Mouse (Mus musculus) limb, embryonic 13.5 days (tissue): ENCODE measurements around the gene Zbtb38. TPM values are rescaled to one million over a fixed set of nuclear protein-coding genes. Genes with fewer than 3 reads are reported as not detected.

Source experiments
- ATAC-seq: fragments of 200-750 bp; cut with Nextera tagmentation; 2 replicates; pipeline ENCODE4 v1.8.0; 2017; ENCODE audit warnings: low read depth, moderate number of reproducible peaks, moderate TSS enrichment; ENCODE audit not compliant: low FRiP score
- H3K27ac ChIP-seq: fragments of 300-500 bp; sonication (generic); 2 replicates; pipeline ENCODE4 v1.5.1; 2015; ENCODE audit warnings: inconsistent platforms, mild to moderate bottlenecking, moderate library complexity
- H3K27me3 ChIP-seq: fragments of 300-500 bp; sonication (generic); 2 replicates; pipeline ENCODE4 v1.6.1; 2015; ENCODE audit warnings: mild to moderate bottlenecking, inconsistent platforms
- H3K36me3 ChIP-seq: fragments of 300-500 bp; sonication (generic); 2 replicates; pipeline ENCODE4 v1.6.1; 2015; ENCODE audit warnings: inconsistent platforms, mild to moderate bottlenecking, moderate library complexity
- H3K4me1 ChIP-seq: fragments of 300-500 bp; sonication (generic); 2 replicates; pipeline ENCODE4 v1.6.1; 2015; ENCODE audit warnings: inconsistent platforms
- H3K4me2 ChIP-seq: fragments of 300-500 bp; sonication (generic); replicated peaks from 2 replicates; pipeline ENCODE4 v1.6.1; 2015; ENCODE audit warnings: inconsistent platforms, mild to moderate bottlenecking, moderate library complexity
- H3K4me3 ChIP-seq: fragments of 300-500 bp; sonication (generic); 2 replicates; pipeline ENCODE4 v1.5.1; 2015; ENCODE audit warnings: moderate library complexity, mild to moderate bottlenecking, inconsistent platforms
- H3K9ac ChIP-seq: fragments of 300-500 bp; sonication (generic); 2 replicates; pipeline ENCODE4 v1.6.1; 2015; ENCODE audit warnings: mild to moderate bottlenecking, inconsistent platforms
- H3K9me3 ChIP-seq: fragments of 300-500 bp; sonication (generic); 2 replicates; pipeline ENCODE4 v1.6.1; 2016; ENCODE audit warnings: inconsistent platforms
- WGBS: fragments of 180-500 bp; shearing (Covaris S2); methylation state at CpG from one replicate; pipeline ENCODE4 v1.1.7; 2015; 5-methylcytosine and 5-hydroxymethylcytosine counted together
- polyA plus RNA-seq: library from polyadenylated mRNA; unstranded; fragments of >200 nt; fragmentation: Nextera tagmentation; extraction: Ambion mirVana; gene quantifications from 2 replicates; pipeline ENCODE4 v1.2.1, GENCODE M21; 2015

Zbtb38 gene
- polyA plus RNA-seq, 1 experiment from 2014 or later, result 14.4 TPM

DNA sequence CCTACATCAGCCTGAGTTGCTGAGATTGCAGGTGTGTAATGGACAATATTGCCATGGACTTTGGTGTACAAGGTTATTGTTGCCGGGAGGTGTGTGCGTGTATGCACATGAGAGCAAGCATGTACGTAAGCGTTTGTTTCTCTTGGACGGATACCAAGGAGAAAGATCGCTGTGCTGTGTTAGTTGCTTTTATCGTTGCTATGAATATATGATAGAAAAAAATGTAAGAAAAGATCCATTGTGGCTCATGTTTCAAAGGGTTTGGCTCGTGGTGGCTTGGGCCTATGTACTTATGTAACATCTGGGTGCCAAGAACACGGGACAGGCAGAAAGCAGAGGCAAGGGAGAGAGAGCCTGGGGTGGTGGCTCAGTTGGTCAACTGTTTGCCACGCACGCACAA lies 3.1 kb upstream of the Zbtb38 start:
- H3K4me3 ChIP-seq, result no peak overlapping the region
- no peak overlapping the region for H3K9ac ChIP-seq
- no peaks in the 10 kb centered on the region for H3K27me3 ChIP-seq
- 75% methylated on average over 11 of the region's 11 CpGs for WGBS
- no peak overlapping the region for H3K27ac ChIP-seq
- H3K4me1 ChIP-seq, result peaks cover 4% of the 10 kb centered on the region
- H3K36me3 ChIP-seq, result no peaks in the 10 kb centered on the region
- H3K4me2 ChIP-seq, result no peak overlapping the region
- ATAC-seq, result no peak
- H3K9me3 ChIP-seq, result no peaks in the 10 kb centered on the region

DNA sequence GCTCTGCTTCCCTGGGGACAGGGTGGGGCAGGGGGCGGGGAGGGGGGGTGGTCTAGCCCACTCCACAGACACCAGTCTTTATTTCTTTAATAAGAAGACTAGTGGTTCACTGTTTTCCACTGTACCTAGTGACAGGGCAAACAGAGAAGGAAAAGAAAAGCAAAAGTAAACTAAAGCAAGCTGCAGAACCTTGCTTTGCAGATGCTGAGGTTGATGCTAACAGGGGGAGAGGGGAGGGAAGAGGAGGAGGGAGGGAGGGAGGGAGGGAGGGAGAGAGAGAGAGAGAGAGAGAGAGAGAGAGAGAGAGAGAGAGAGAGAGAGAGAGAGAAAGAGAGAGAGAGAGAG lies 2.0 kb upstream of the Zbtb38 start:
- Histone ChIP-seq H3K4me2 (no peak overlapping the region), H3K4me1 (peaks cover 4% of the 10 kb centered on the region), H3K36me3 (no peaks in the 10 kb centered on the region), H3K9me3 (no peaks in the 10 kb centered on the region), H3K27ac (no peak overlapping the region), H3K9ac (no peak overlapping the region), H3K4me3 (no peak overlapping the region), H3K27me3 (no peaks in the 10 kb centered on the region)
- 42% methylated on average over 1 of the region's 1 CpGs for WGBS
- no peak for ATAC-seq

DNA sequence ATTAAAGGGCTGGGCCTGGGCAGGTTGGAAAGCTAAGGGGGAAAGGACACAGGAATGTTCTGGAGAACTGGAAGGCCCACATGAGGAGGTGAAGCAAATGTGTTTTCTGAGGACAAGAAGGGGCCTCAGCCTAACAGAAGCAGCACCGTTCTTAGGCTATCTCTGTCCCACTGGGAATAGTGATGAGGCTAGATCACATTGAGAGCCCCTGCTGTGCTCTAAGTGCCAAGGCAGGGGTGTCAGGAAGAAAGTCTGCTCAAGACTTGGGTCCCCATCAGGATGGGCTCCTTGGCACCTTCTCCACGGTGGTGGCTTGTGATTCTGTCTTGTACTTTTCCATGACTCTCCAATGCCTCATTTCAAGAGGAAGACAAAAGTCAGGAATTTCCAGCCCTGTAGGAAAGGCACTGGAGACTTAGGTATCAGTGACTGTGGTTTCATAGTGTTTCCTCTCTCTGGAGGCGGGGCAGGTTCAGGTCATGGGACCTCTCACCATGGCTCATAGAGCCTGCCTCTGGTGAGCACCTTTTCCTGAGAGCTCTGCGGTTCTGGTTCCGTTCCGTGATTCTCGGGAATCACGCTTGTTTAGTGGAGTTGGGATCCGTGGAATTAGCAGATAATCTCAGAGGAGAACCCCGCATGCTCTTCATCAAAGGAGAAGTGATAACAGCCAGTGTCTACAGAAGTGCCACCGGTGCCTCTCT lies 1.4 kb upstream of the Zbtb38 start:
- ATAC-seq, result no peak
- Histone ChIP-seq H3K27ac (no peak overlapping the region), H3K4me2 (no peak overlapping the region), H3K9ac (no peak overlapping the region), H3K27me3 (no peaks in the 10 kb centered on the region), H3K4me3 (no peak overlapping the region), H3K4me1 (peaks cover 4% of the 10 kb centered on the region), H3K9me3 (no peaks in the 10 kb centered on the region), H3K36me3 (no peaks in the 10 kb centered on the region)
- WGBS, result 67% methylated on average over 11 of the region's 11 CpGs

DNA sequence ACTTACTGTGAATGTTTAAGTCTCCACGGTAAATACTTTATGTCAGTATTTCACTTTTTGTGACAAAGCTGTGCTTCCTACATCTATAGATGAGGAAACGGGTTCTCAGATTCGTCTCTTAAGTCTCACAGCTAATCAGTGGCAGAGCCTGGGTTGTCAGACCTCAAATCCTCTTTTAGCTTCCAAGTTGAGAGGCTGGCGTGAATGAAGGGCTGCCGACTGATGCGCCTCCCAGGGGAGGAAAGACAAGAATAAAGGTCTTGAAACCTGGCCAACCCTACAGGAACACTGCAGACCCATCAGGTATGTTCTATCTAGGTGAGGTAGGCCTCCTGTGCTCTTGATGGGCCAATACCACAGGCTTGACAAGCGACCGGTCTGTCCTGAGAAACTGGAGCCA lies 761 bp upstream of the Zbtb38 start:
- H3K9me3 ChIP-seq, result no peaks in the 10 kb centered on the region
- H3K4me3 ChIP-seq, result no peak overlapping the region
- H3K27me3 ChIP-seq, result no peaks in the 10 kb centered on the region
- ATAC-seq, result no peak
- 93% methylated on average over 8 of the region's 8 CpGs for WGBS
- peaks cover 4% of the 10 kb centered on the region for H3K4me1 ChIP-seq
- no peak overlapping the region for H3K9ac ChIP-seq
- no peak overlapping the region for H3K4me2 ChIP-seq
- no peak overlapping the region for H3K27ac ChIP-seq
- H3K36me3 ChIP-seq, result no peaks in the 10 kb centered on the region

GRCm38 (mm10) chr9:96751821-96752602 lies 619 bp downstream of the Zbtb38 start:
- Histone ChIP-seq H3K4me3 (no peak overlapping the region), H3K27ac (no peak overlapping the region), H3K27me3 (no peaks in the 10 kb centered on the region), H3K9me3 (no peaks in the 10 kb centered on the region), H3K4me2 (no peak overlapping the region), H3K9ac (peak overlapping the region; percentile 39; the same call in 1 of the 2 replicates), H3K36me3 (no peaks in the 10 kb centered on the region), H3K4me1 (peaks cover 4% of the 10 kb centered on the region)
- ATAC-seq, result no peak
- WGBS, result 89% methylated on average over 15 of the region's 15 CpGs

- H3K4me3 ChIP-seq, result no peak overlapping the region
- no peaks in the 10 kb centered on the region for H3K27me3 ChIP-seq
- no peak for ATAC-seq
- WGBS, result 97% methylated on average over 11 of the region's 11 CpGs
- H3K36me3 ChIP-seq, result no peaks in the 10 kb centered on the region
- peaks cover 4% of the 10 kb centered on the region for H3K4me1 ChIP-seq
- H3K9me3 ChIP-seq, result no peaks in the 10 kb centered on the region
- H3K9ac ChIP-seq, result no peak overlapping the region
- H3K4me2 ChIP-seq, result no peak overlapping the region
- H3K27ac ChIP-seq, result no peak overlapping the region
Observed at GRCm38 (mm10) chr9:96750636-96751035, 2.0 kb downstream of the Zbtb38 start.

GRCm38 (mm10) chr9:96746527-96746926 lies 6.1 kb downstream of the Zbtb38 start:
- H3K27ac ChIP-seq, result no peak overlapping the region
- H3K4me1 ChIP-seq, result no peaks in the 10 kb centered on the region
- no peaks in the 10 kb centered on the region for H3K36me3 ChIP-seq
- no peak overlapping the region for H3K9ac ChIP-seq
- H3K9me3 ChIP-seq, result no peaks in the 10 kb centered on the region
- no peaks in the 10 kb centered on the region for H3K27me3 ChIP-seq
- ATAC-seq, result no peak
- H3K4me3 ChIP-seq, result no peak overlapping the region
- 94% methylated on average over 9 of the region's 9 CpGs for WGBS
- no peak overlapping the region for H3K4me2 ChIP-seq

- H3K4me1 ChIP-seq, result peaks cover 8% of the 10 kb centered on the region; the same call in 1 of the 2 replicates
- 93% methylated on average over 2 of the region's 2 CpGs for WGBS
- H3K27ac ChIP-seq, result no peak overlapping the region
- ATAC-seq, result no peak
- H3K9ac ChIP-seq, result no peak overlapping the region
- H3K36me3 ChIP-seq, result no peaks in the 10 kb centered on the region
- no peaks in the 10 kb centered on the region for H3K9me3 ChIP-seq
- H3K4me2 ChIP-seq, result no peak overlapping the region
- no peaks in the 10 kb centered on the region for H3K27me3 ChIP-seq
- no peak overlapping the region for H3K4me3 ChIP-seq
Observed at GRCm38 (mm10) chr9:96744909-96745308, 7.7 kb downstream of the Zbtb38 start.

GRCm38 (mm10) chr9:96741365-96742085 lies 11.1 kb downstream of the Zbtb38 start:
- Histone ChIP-seq H3K27ac (no peak overlapping the region), H3K36me3 (no peaks in the 10 kb centered on the region), H3K27me3 (no peaks in the 10 kb centered on the region), H3K4me2 (no peak overlapping the region), H3K4me3 (no peak overlapping the region), H3K9ac (no peak overlapping the region), H3K4me1 (peaks cover 8% of the 10 kb centered on the region; the same call in 1 of the 2 replicates), H3K9me3 (no peaks in the 10 kb centered on the region)
- 81% methylated on average over 17 of the region's 17 CpGs for WGBS
- ATAC-seq, result no peak

GRCm38 (mm10) chr9:96740712-96741364 lies 11.8 kb downstream of the Zbtb38 start:
- Histone ChIP-seq H3K27ac (no peak overlapping the region), H3K4me3 (no peak overlapping the region), H3K4me1 (peaks cover 12% of the 10 kb centered on the region; the same call in 1 of the 2 replicates), H3K9ac (no peak overlapping the region), H3K27me3 (no peaks in the 10 kb centered on the region), H3K9me3 (no peaks in the 10 kb centered on the region), H3K4me2 (no peak overlapping the region), H3K36me3 (no peaks in the 10 kb centered on the region)
- 70% methylated on average over 15 of the region's 15 CpGs for WGBS
- no peak for ATAC-seq

- Histone ChIP-seq H3K4me2 (no peak overlapping the region), H3K27ac (no peak overlapping the region; the same call in 1 of the 2 replicates), H3K36me3 (no peaks in the 10 kb centered on the region), H3K9me3 (no peaks in the 10 kb centered on the region), H3K9ac (no peak overlapping the region), H3K4me1 (peaks cover 19% of the 10 kb centered on the region; the same call in 1 of the 2 replicates), H3K27me3 (no peaks in the 10 kb centered on the region), H3K4me3 (no peak overlapping the region)
- 84% methylated on average over 22 of the region's 22 CpGs for WGBS
- no peak for ATAC-seq
Observed at GRCm38 (mm10) chr9:96739808-96740711, 12.6 kb downstream of the Zbtb38 start.
